Mouse (Mus musculus): ENCODE data around the gene Osbpl9. TPM values are rescaled to one million over a fixed set of nuclear protein-coding genes. Genes with fewer than 3 reads are reported as not detected.

Gene Osbpl9
- polyA plus RNA-seq, 1 experiment = 63.0 TPM

GRCm38 (mm10) chr4:109241221-109241620, 39.1 kb upstream of the Osbpl9 start:
- H3K79me2 ChIP-seq (ENCODE audit: control insufficient read depth, insufficient read depth) = no peaks in the 10 kb centered on the region

DNA sequence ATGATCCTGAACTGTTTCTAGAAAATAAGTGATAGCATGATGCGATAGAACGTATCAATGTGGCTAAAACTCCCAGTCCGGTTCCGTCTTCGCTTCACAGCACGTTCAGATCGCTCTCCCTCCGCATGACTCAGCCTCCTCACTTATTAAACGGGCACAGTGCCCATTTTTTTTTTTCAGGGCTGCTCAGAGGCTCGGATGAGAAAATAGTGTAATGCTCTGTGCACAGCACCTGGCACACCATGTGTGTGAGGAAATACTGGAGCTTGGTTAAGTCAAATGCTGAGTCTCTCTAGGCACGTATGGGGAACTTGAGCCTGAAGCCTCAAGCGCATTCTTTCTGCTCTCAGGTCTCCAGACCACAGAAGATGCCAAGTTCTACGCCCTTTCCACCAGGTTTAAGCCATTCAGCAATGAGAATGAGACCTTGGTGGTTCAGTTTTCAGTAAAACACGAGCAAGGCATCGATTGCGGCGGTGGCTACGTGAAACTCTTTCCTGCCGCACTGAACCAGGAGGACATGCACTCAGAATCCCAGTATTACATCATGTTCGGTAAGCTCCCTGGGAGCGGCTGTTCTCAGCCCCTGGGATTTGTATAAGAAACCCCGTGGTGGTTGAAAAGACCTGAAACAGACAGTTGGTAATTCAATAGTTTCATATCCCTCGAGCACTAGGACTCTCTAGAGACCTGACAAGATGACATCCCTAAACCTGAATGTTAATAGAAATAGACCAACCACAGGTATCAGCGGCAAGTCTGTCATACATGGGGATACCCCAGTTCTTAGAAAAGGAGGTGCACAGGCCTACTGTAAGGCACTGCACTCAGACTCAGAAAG, 36.6 kb upstream of the Osbpl9 start:
- Histone ChIP-seq H3K36me3 (ENCODE audit: control insufficient read depth, insufficient read depth) (no peaks in the 10 kb centered on the region), H3K4me3 (no peak overlapping the region), H3K27me3 (ENCODE audit: control insufficient read depth, insufficient read depth, insufficient read length) (no peaks in the 10 kb centered on the region), H3K79me2 (ENCODE audit: control insufficient read depth, insufficient read depth) (no peaks in the 10 kb centered on the region), H3ac (ENCODE audit: control insufficient read depth, insufficient read length) (no peak overlapping the region), H3K4me2 (ENCODE audit: low read depth) (peak overlapping the region; percentile 32)
- TF ChIP-seq MYOD1 (IDR thresholded peaks at IDR 0.05; ENCODE audit: control insufficient read depth in 1 of 3, insufficient read length in 2 of 3, low read depth in 2 of 3) (peak in 2 of 3 experiments; percentile 14 to 19), POLR2A (IDR thresholded peaks at IDR 0.05; ENCODE audit: insufficient read length, low read depth) (no peak)

More at GRCm38 (mm10) chr4:109241221-109241620, 39.1 kb upstream of the Osbpl9 start:
- Histone ChIP-seq H3K27me3 (ENCODE audit: control insufficient read depth, insufficient read depth, insufficient read length) (no peaks in the 10 kb centered on the region), H3K4me3 (no peak overlapping the region), H3K4me2 (ENCODE audit: low read depth) (peak overlapping the region; percentile 80), H3ac (ENCODE audit: control insufficient read depth, insufficient read length) (no peak overlapping the region), H3K36me3 (ENCODE audit: control insufficient read depth, insufficient read depth) (no peaks in the 10 kb centered on the region)
- TF ChIP-seq TCF3 (IDR thresholded peaks at IDR 0.05; ENCODE audit: insufficient read length, low read depth) (no peak), TCF12 (IDR thresholded peaks at IDR 0.05; ENCODE audit: insufficient read depth, poor library complexity, severe bottlenecking) (no peak), MYOG (IDR thresholded peaks at IDR 0.05; ENCODE audit: control insufficient read depth in 1 of 3, insufficient read depth in 1 of 3, insufficient read length in 2 of 3, low read depth in 2 of 3) (no peak), USF1 (IDR thresholded peaks at IDR 0.05; ENCODE audit: low read depth) (no peak), POLR2A (IDR thresholded peaks at IDR 0.05; ENCODE audit: insufficient read length, low read depth) (no peak), E2F4 (IDR thresholded peaks at IDR 0.05; ENCODE audit: insufficient read depth) (no peak), SRF (IDR thresholded peaks at IDR 0.05; ENCODE audit: control insufficient read depth, insufficient read length, low read depth) (no peak), POLR2AphosphoS2 (IDR thresholded peaks at IDR 0.05; ENCODE audit: insufficient read length, low read depth) (no peak)

GRCm38 (mm10) chr4:109236186-109236879, 34.3 kb upstream of the Osbpl9 start:
- Histone ChIP-seq H3ac (ENCODE audit: control insufficient read depth, insufficient read length) (no peak overlapping the region), H3K4me2 (ENCODE audit: low read depth) (no peak overlapping the region), H3K79me2 (ENCODE audit: control insufficient read depth, insufficient read depth) (no peaks in the 10 kb centered on the region), H3K27me3 (ENCODE audit: control insufficient read depth, insufficient read depth, insufficient read length) (no peaks in the 10 kb centered on the region), H3K4me3 (no peak overlapping the region), H3K36me3 (ENCODE audit: control insufficient read depth, insufficient read depth) (no peaks in the 10 kb centered on the region)
- TF ChIP-seq E2F4 (IDR thresholded peaks at IDR 0.05; ENCODE audit: insufficient read depth) = no peak
- no peak for TF ChIP-seq REST (IDR thresholded peaks at IDR 0.05; ENCODE audit: insufficient read depth, insufficient read length)
- TF ChIP-seq CEBPB (IDR thresholded peaks at IDR 0.05; ENCODE audit: insufficient read depth, poor library complexity, severe bottlenecking) = no peak
- no peak for TF ChIP-seq MAX (IDR thresholded peaks at IDR 0.05; ENCODE audit: low read depth)
- no peak for TF ChIP-seq TCF3 (IDR thresholded peaks at IDR 0.05; ENCODE audit: insufficient read length, low read depth)
- TF ChIP-seq TCF12 (IDR thresholded peaks at IDR 0.05; ENCODE audit: insufficient read depth, poor library complexity, severe bottlenecking) = no peak
- TF ChIP-seq MYOD1 (IDR thresholded peaks at IDR 0.05; ENCODE audit: control insufficient read depth in 1 of 3, insufficient read length in 2 of 3, low read depth in 2 of 3) = no peak
- no peak for TF ChIP-seq POLR2AphosphoS2 (IDR thresholded peaks at IDR 0.05; ENCODE audit: insufficient read length, low read depth)
- TF ChIP-seq SRF (IDR thresholded peaks at IDR 0.05; ENCODE audit: control insufficient read depth, insufficient read length, low read depth) = no peak
- TF ChIP-seq MYOG (IDR thresholded peaks at IDR 0.05; ENCODE audit: control insufficient read depth in 1 of 3, insufficient read depth in 1 of 3, insufficient read length in 2 of 3, low read depth in 2 of 3) = no peak
- TF ChIP-seq USF1 (IDR thresholded peaks at IDR 0.05; ENCODE audit: low read depth) = no peak
- TF ChIP-seq POLR2A (IDR thresholded peaks at IDR 0.05; ENCODE audit: insufficient read length, low read depth) = no peak

DNA sequence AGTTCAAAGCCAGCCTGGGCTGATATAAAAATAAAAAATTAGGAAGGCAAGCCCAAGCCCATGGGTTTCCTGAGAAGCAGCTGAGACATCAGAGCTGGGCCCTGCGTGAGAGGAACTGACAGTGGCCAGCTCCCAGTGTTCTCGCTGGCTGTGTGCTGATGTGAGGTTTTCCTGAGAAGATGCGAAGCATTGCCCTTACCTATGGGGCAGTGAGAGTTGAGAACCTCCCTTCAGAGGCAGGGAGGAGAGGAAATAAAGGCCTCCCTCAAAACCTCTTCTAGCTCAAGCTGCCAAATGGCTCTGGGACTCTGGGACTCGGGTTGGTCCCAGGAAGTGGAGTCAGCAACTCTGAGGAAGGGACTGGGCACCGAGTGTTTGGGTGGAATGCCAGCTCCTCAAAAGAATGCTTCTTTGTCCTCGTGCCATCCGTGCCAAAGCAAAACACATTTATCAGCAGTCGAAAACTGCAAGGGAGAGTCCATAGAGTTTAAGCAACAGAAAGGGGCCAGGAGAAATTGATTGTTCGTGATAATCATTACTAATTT, 32.8 kb upstream of the Osbpl9 start:
- H3ac ChIP-seq (ENCODE audit: control insufficient read depth, insufficient read length) = no peak overlapping the region
- no peak overlapping the region for H3K4me2 ChIP-seq (ENCODE audit: low read depth)
- no peak overlapping the region for H3K4me3 ChIP-seq
- TF ChIP-seq POLR2AphosphoS2 (IDR thresholded peaks at IDR 0.05; ENCODE audit: insufficient read length, low read depth) (no peak), TCF3 (IDR thresholded peaks at IDR 0.05; ENCODE audit: insufficient read length, low read depth) (no peak), USF1 (IDR thresholded peaks at IDR 0.05; ENCODE audit: low read depth) (no peak), MYOD1 (IDR thresholded peaks at IDR 0.05; ENCODE audit: control insufficient read depth in 1 of 3, insufficient read length in 2 of 3, low read depth in 2 of 3) (no peak), CEBPB (IDR thresholded peaks at IDR 0.05; ENCODE audit: insufficient read depth, poor library complexity, severe bottlenecking) (no peak), MAX (IDR thresholded peaks at IDR 0.05; ENCODE audit: low read depth) (no peak), REST (IDR thresholded peaks at IDR 0.05; ENCODE audit: insufficient read depth, insufficient read length) (no peak)
- H3K36me3 ChIP-seq (ENCODE audit: control insufficient read depth, insufficient read depth) = no peaks in the 10 kb centered on the region
- H3K79me2 ChIP-seq (ENCODE audit: control insufficient read depth, insufficient read depth) = no peaks in the 10 kb centered on the region
- no peaks in the 10 kb centered on the region for H3K27me3 ChIP-seq (ENCODE audit: control insufficient read depth, insufficient read depth, insufficient read length)

DNA sequence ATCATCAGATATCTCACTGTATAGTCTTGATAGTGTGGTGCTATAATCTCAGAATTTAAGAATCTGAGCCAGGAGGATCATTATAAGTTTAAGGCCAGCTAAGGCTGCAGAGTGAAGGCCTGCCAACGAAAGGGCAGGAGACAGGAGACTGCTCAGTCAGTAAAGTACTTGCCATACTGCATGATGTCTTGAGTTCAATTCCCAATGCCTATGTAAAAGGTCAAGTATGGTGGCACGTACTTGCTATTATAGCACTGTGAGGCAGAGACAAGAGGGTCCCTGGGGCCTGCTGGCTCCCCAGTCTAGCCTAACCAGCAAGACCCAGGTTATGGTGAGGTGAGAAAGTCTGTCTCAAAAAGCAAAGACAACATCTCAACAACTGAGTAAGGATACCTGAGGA, 32.1 kb upstream of the Osbpl9 start, which contains the start of gene Calr4:
Gene Calr4 (plus strand): TSS at position 301 of the 400 bp plus-strand sequence.
- H3K36me3 ChIP-seq (ENCODE audit: control insufficient read depth, insufficient read depth) = no peaks in the 10 kb centered on the region
- TF ChIP-seq TCF12 (IDR thresholded peaks at IDR 0.05; ENCODE audit: insufficient read depth, poor library complexity, severe bottlenecking) = no peak
- no peak for TF ChIP-seq POLR2AphosphoS2 (IDR thresholded peaks at IDR 0.05; ENCODE audit: insufficient read length, low read depth)
- TF ChIP-seq REST (IDR thresholded peaks at IDR 0.05; ENCODE audit: insufficient read depth, insufficient read length) = no peak
- no peak for TF ChIP-seq MYOD1 (IDR thresholded peaks at IDR 0.05; ENCODE audit: control insufficient read depth in 1 of 3, insufficient read length in 2 of 3, low read depth in 2 of 3)
- TF ChIP-seq MAX (IDR thresholded peaks at IDR 0.05; ENCODE audit: low read depth) = no peak
- TF ChIP-seq SRF (IDR thresholded peaks at IDR 0.05; ENCODE audit: control insufficient read depth, insufficient read length, low read depth) = no peak
- TF ChIP-seq CEBPB (IDR thresholded peaks at IDR 0.05; ENCODE audit: insufficient read depth, poor library complexity, severe bottlenecking) = no peak
- TF ChIP-seq MYOG (IDR thresholded peaks at IDR 0.05; ENCODE audit: control insufficient read depth in 1 of 3, insufficient read depth in 1 of 3, insufficient read length in 2 of 3, low read depth in 2 of 3) = no peak
- TF ChIP-seq USF1 (IDR thresholded peaks at IDR 0.05; ENCODE audit: low read depth) = no peak
- TF ChIP-seq E2F4 (IDR thresholded peaks at IDR 0.05; ENCODE audit: insufficient read depth) = no peak
- no peak for TF ChIP-seq TCF3 (IDR thresholded peaks at IDR 0.05; ENCODE audit: insufficient read length, low read depth)
- no peak for TF ChIP-seq POLR2A (IDR thresholded peaks at IDR 0.05; ENCODE audit: insufficient read length, low read depth)
- no peaks in the 10 kb centered on the region for H3K27me3 ChIP-seq (ENCODE audit: control insufficient read depth, insufficient read depth, insufficient read length)
- H3K79me2 ChIP-seq (ENCODE audit: control insufficient read depth, insufficient read depth) = no peaks in the 10 kb centered on the region
- H3K4me3 ChIP-seq = no peak within 1 kb of the TSS
- H3ac ChIP-seq (ENCODE audit: control insufficient read depth, insufficient read length) = no peak within 1 kb of the TSS
- H3K4me2 ChIP-seq (ENCODE audit: low read depth) = no peak within 1 kb of the TSS
